Mouse (Mus musculus): Measurements from ENCODE around the gene Rtkn. TPM values are rescaled to one million over a fixed set of nuclear protein-coding genes. Genes with fewer than 3 reads are reported as not detected.

The Rtkn gene
- total and polyA plus RNA-seq, 3 experiments: 5.4 to 8.3 TPM; not detected in 1

DNA sequence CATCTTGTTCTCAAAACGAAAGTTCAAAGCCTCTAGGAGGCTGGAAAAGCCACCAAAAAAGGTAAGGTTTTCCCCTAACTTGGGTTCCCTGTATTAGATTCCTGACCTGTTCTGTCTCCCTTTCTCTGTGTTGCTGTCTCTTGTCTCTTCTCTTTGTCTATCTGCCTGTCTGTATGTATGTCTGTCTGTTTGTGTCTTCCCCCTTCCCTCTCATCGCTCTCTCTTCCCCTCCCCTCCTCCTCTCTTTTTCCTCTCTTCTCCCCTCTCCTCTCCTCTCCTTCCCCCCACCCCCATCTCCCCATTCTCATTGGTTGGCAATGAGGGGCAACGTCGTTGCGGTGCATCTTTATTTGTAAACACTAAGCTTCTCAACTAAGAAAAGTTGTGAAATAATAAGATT is 9.9 kb upstream of the Rtkn start, which contains the start of gene Ino80b:
Gene Ino80b (minus strand): TSS at position 101 of the 400 bp plus-strand sequence.
- H3K79me2 ChIP-seq (ENCODE audit: control insufficient read depth, insufficient read depth, low read length, poor library complexity): peaks cover 20% of the 10 kb centered on the region
- peak within 1 kb of the TSS; percentile 81 for H3K27ac ChIP-seq (ENCODE audit: control insufficient read depth, low read depth, low read length)
- H3K36me3 ChIP-seq (ENCODE audit: control insufficient read depth in 1 of 2, insufficient read depth in 2 of 2, low read length in 2 of 2): peaks cover 0 to 18% of the 10 kb centered on the region in 2 experiments; a peak in 2 of 4 replicates
- TF ChIP-seq POLR2AphosphoS2 (IDR thresholded peaks at IDR 0.05; ENCODE audit: low read length) (no peak), ZC3H11A (IDR thresholded peaks at IDR 0.05; ENCODE audit: low read depth, low read length) (peak; percentile 1; the same call in 1 of the 2 replicates), ZMIZ1 (IDR thresholded peaks at IDR 0.05; ENCODE audit: low read depth, low read length) (0 out of 2 replicates have a peak, but pooled peaks have one; percentile 33), RAD21 (IDR thresholded peaks at IDR 0.05; ENCODE audit: low read depth, low read length) (no peak), CHD1 (IDR thresholded peaks at IDR 0.05; ENCODE audit: low read depth, low read length) (peak; percentile 60; the same call in 1 of the 2 replicates), ELF1 (IDR thresholded peaks at IDR 0.05; ENCODE audit: low read depth, low read length) (no peak)
- no peaks in the 10 kb centered on the region for H3K9me3 ChIP-seq (replicated peaks; ENCODE audit: insufficient read depth, low read length)
- no peak for DNase-seq (ENCODE audit: low read depth, low spot score)
- no peaks in the 10 kb centered on the region for H3K27me3 ChIP-seq (ENCODE audit: control insufficient read depth in 1 of 2, insufficient read depth in 2 of 2, low read length in 2 of 2)
- peaks cover 0 to 11% of the 10 kb centered on the region in 2 experiments; a peak in 2 of 4 replicates for H3K4me1 ChIP-seq (ENCODE audit: control insufficient read depth in 1 of 2, insufficient read depth in 2 of 2, low read length in 2 of 2)
- H3K4me3 ChIP-seq (ENCODE audit: control insufficient read depth in 1 of 2, insufficient read depth in 1 of 2, low read depth in 2 of 2, low read length in 2 of 2): peak within 1 kb of the TSS; percentile 76 to 96
- peak within 1 kb of the TSS; percentile 92 for H3K9ac ChIP-seq (ENCODE audit: control insufficient read depth, low read depth, low read length, poor library complexity, severe bottlenecking)

DNA sequence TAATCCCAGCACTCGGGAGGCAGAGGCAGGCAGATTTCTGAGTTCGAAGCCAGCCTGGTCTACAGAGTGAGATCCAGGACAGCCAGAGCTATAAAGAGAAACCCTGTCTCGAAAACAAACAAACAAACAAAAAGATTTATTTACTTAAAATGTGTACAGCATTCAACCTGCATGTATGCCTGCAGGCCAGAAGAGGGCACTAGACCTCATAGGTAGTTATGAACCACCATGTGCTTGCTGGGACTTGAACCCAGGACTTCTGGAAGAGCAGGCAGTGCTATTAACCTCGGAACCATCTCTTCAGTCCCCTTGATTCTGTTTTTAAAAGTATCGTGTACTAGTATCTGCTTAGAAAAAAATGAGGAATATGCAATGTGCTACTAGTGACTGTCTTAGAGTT is 7.8 kb upstream of the Rtkn start:
- TF ChIP-seq MXI1 (IDR thresholded peaks at IDR 0.05; ENCODE audit: low read depth, low read length): no peak
- no peak for TF ChIP-seq NRF1 (IDR thresholded peaks at IDR 0.05; ENCODE audit: insufficient read depth, low read depth, low read length, poor library complexity, severe bottlenecking)
- TF ChIP-seq UBTF (IDR thresholded peaks at IDR 0.05; ENCODE audit: borderline replicate concordance, insufficient read depth, low read depth, low read length): no peak
- TF ChIP-seq SMC3 (IDR thresholded peaks at IDR 0.05; ENCODE audit: low read depth, low read length): peak; percentile 32
- no peak for TF ChIP-seq POLR2AphosphoS2 (IDR thresholded peaks at IDR 0.05; ENCODE audit: low read length)
- no peak for TF ChIP-seq TAL1 (IDR thresholded peaks at IDR 0.05; ENCODE audit: low read length)
- no peak for TF ChIP-seq JUND (IDR thresholded peaks at IDR 0.05; ENCODE audit: low read depth, low read length)
- 0 out of 2 replicates have a peak, but pooled peaks have one; percentile 8 for TF ChIP-seq ZC3H11A (IDR thresholded peaks at IDR 0.05; ENCODE audit: low read depth, low read length)
- TF ChIP-seq POLR2A (IDR thresholded peaks at IDR 0.05; ENCODE audit: control insufficient read depth in 1 of 2, insufficient read depth in 1 of 2, low read depth in 1 of 2, low read length in 2 of 2, poor library complexity in 1 of 2): no peak
- TF ChIP-seq ZMIZ1 (IDR thresholded peaks at IDR 0.05; ENCODE audit: low read depth, low read length): no peak
- peak; percentile 30 to 56 (median 46) for TF ChIP-seq CTCF (IDR thresholded peaks at IDR 0.05 in 2 of 3, conservative IDR thresholded peaks at IDR 0.05 in 1 of 3; ENCODE audit: control insufficient read depth in 1 of 3, insufficient read depth in 1 of 3, low read depth in 2 of 3, low read length in 3 of 3, poor library complexity in 1 of 3, severe bottlenecking in 1 of 3)
- TF ChIP-seq MAFK (IDR thresholded peaks at IDR 0.05; ENCODE audit: borderline replicate concordance, low read depth, low read length): no peak
- no peak for TF ChIP-seq SIN3A (IDR thresholded peaks at IDR 0.05; ENCODE audit: low read length)
- no peak for TF ChIP-seq ZNF384 (IDR thresholded peaks at IDR 0.05; ENCODE audit: low read depth, low read length)
- peak; percentile 72; the same call in 1 of the 2 replicates for TF ChIP-seq MYC (IDR thresholded peaks at IDR 0.05; ENCODE audit: low read depth, low read length)
- TF ChIP-seq RAD21 (IDR thresholded peaks at IDR 0.05; ENCODE audit: low read depth, low read length): peak; percentile 1; the same call in 1 of the 2 replicates
- no peak for TF ChIP-seq TBP (IDR thresholded peaks at IDR 0.05; ENCODE audit: low read depth, low read length)
- no peak for TF ChIP-seq MEF2A (IDR thresholded peaks at IDR 0.05; ENCODE audit: extremely low read depth, insufficient replicate concordance, low read depth, low read length, poor library complexity, severe bottlenecking)
- no peak for TF ChIP-seq CHD1 (IDR thresholded peaks at IDR 0.05; ENCODE audit: low read depth, low read length)
- TF ChIP-seq USF2 (IDR thresholded peaks at IDR 0.05; ENCODE audit: borderline replicate concordance in 1 of 2, insufficient read depth in 1 of 2, low read depth in 1 of 2, low read length in 2 of 2): no peak
- TF ChIP-seq MAZ (IDR thresholded peaks at IDR 0.05; ENCODE audit: low read depth, low read length): no peak
- TF ChIP-seq BHLHE40 (IDR thresholded peaks at IDR 0.05; ENCODE audit: borderline replicate concordance, low read depth, low read length): no peak
- TF ChIP-seq TCF12 (IDR thresholded peaks at IDR 0.05; ENCODE audit: low read depth, low read length): no peak
- no peak for TF ChIP-seq RCOR1 (IDR thresholded peaks at IDR 0.05; ENCODE audit: low read depth, low read length)
- TF ChIP-seq ETS1 (IDR thresholded peaks at IDR 0.05; ENCODE audit: low read depth, low read length): no peak
- no peaks in the 10 kb centered on the region for H3K9me3 ChIP-seq (replicated peaks; ENCODE audit: insufficient read depth, low read length)
- H3K27ac ChIP-seq (ENCODE audit: control insufficient read depth, low read depth, low read length): no peak overlapping the region
- H3K36me3 ChIP-seq (ENCODE audit: control insufficient read depth in 1 of 2, insufficient read depth in 2 of 2, low read length in 2 of 2): peaks cover 0 to 16% of the 10 kb centered on the region in 2 experiments; a peak in 2 of 4 replicates
- H3K9ac ChIP-seq (ENCODE audit: control insufficient read depth, low read depth, low read length, poor library complexity, severe bottlenecking): no peak overlapping the region
- no peak for DNase-seq (ENCODE audit: low read depth, low spot score)
- H3K4me1 ChIP-seq (ENCODE audit: control insufficient read depth in 1 of 2, insufficient read depth in 2 of 2, low read length in 2 of 2): peaks cover 0 to 17% of the 10 kb centered on the region in 2 experiments; a peak in 3 of 4 replicates
- peaks cover 11% of the 10 kb centered on the region for H3K79me2 ChIP-seq (ENCODE audit: control insufficient read depth, insufficient read depth, low read length, poor library complexity)
- no peaks in the 10 kb centered on the region for H3K27me3 ChIP-seq (ENCODE audit: control insufficient read depth in 1 of 2, insufficient read depth in 2 of 2, low read length in 2 of 2)
- H3K4me3 ChIP-seq (ENCODE audit: control insufficient read depth in 1 of 2, insufficient read depth in 1 of 2, low read depth in 2 of 2, low read length in 2 of 2): no peak overlapping the region

All from MEL (cell line).